Mouse (Mus musculus) hindbrain, embryonic 10.5 days (tissue): ENCODE results near the gene Il4i1. TPM values are rescaled to one million over a fixed set of nuclear protein-coding genes. Genes with fewer than 3 reads are reported as not detected.
"Not testable (repeated sequence)": the region's sequence is repeated elsewhere in the genome, so short reads cannot be mapped to it uniquely, and the experiment has no call there.

Experiments
- DNase-seq: peaks from one replicate; pipeline ENCODE4 v3.0.0-alpha.2; 2017; ENCODE audit warnings: low spot score
- H3K27ac ChIP-seq: fragments of 300-500 bp; sonication (generic); 2 replicates; pipeline ENCODE4 v1.5.1; 2016; ENCODE audit warnings: mild to moderate bottlenecking, moderate library complexity
- H3K27me3 ChIP-seq: fragments of 300-500 bp; sonication (generic); 2 replicates; pipeline ENCODE4 v1.6.1; 2016; ENCODE audit warnings: mild to moderate bottlenecking; ENCODE audit not compliant: poor library complexity, insufficient read depth, severe bottlenecking
- H3K36me3 ChIP-seq: fragments of 300-500 bp; sonication (generic); 2 replicates; pipeline ENCODE4 v1.6.1; 2016; ENCODE audit warnings: mild to moderate bottlenecking, moderate library complexity
- H3K4me1 ChIP-seq: fragments of 300-500 bp; sonication (generic); replicated peaks from 2 replicates; pipeline ENCODE4 v1.6.1; 2016; ENCODE audit warnings: mild to moderate bottlenecking
- H3K4me3 ChIP-seq: fragments of 300-500 bp; sonication (generic); 2 replicates; pipeline ENCODE4 v1.5.1; 2016; ENCODE audit warnings: mild to moderate bottlenecking, moderate library complexity
- H3K9me3 ChIP-seq: fragments of 300-500 bp; sonication (generic); 2 replicates; pipeline ENCODE4 v1.6.1; 2016; ENCODE audit warnings: mild to moderate bottlenecking, moderate library complexity
- WGBS: fragments of 180-500 bp; shearing (Covaris S2); methylation state at CpG from one replicate; pipeline ENCODE4 v1.1.7; 2016; 5-methylcytosine and 5-hydroxymethylcytosine counted together
- polyA plus RNA-seq: library from polyadenylated mRNA; unstranded; fragments of >200 nt; fragmentation: Nextera tagmentation; extraction: Ambion mirVana; gene quantifications from 2 replicates; pipeline ENCODE4 v1.2.1, GENCODE M21; 2016

Gene Il4i1
- polyA plus RNA-seq, 1 experiment from 2014 or later = 1.9 TPM

DNA sequence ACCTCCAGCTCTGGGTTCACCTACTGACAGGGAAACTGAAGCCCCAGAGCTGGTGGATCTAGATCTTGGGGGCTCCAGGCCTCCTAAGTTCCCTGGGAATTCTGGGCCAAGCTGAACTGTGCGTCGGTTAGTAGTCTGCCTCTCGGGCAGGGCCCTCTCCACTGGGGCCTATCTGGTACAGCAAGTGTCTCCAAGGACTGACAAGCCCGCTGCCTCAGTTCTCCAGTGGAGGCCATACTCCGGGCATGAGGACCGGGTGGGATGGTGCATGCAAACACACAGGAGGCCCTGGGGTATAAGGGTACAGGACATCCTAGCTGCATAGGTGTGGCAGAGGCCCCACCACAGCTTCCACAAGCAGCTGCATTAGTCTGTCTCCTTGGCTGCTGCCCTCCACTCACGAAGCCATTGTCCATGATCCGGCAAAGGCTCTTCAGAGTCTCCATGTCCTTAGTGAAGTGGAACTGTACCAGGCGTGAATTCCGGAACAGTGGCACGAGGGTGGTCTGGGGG is 47.9 kb downstream of the Il4i1 start:
- H3K27ac ChIP-seq = no peak overlapping the region
- H3K9me3 ChIP-seq = no peaks in the 10 kb centered on the region
- 91% methylated on average over 11 of the region's 11 CpGs for WGBS
- peaks cover 61% of the 10 kb centered on the region for H3K4me1 ChIP-seq
- peak overlapping the region; percentile 20; the same call in 1 of the 2 replicates for H3K4me3 ChIP-seq
- DNase-seq = no peak
- peaks cover 90% of the 10 kb centered on the region for H3K36me3 ChIP-seq
- no peaks in the 10 kb centered on the region for H3K27me3 ChIP-seq

DNA sequence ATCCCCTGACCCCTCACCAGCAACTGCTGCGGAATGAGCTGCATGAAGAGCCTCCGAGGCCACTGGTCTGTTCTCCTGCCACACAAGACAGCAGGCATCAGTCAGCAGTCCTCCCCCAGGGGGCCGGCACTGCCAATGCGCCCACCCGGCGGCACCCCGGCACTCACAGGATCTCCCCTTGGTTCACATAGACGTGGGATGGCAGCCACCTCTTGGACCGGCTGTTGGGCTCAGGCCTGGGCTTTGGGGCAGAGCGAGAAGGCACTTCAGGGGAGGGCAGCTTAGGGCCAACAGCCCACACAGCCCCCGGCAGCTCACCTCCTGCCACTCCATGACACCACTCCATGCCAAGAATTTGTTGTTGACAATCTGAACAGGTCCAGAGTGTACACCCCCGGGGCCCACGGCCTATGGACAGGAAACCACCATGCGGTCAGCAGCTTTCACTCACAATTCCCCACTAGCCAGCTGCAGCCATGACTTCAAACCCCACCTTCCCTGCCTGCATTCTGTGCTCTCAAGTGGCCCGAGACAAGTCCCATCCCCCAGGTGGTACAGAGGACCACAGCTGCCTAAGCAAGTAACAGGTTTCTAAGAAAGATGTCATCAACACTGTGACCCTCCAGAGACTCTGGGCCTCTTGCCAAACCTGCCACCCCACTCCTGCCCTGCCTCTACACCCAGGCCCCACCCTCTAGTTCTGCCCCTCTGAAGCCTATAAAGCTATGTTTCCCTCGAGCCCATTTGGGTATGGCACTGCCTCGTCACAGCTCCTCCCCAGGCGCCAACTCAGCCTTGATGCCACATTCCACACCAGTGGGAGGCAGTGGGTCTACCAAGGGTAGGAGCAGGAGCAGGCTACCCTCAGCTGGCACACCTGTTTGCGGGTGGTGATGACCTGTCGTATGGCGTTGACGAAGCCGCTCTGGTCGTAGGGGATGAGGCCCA is 48.7 kb downstream of the Il4i1 start:
- Histone ChIP-seq H3K27ac (no peak overlapping the region), H3K36me3 (peaks cover 82% of the 10 kb centered on the region), H3K4me1 (peaks cover 61% of the 10 kb centered on the region), H3K27me3 (no peaks in the 10 kb centered on the region), H3K4me3 (peak overlapping the region; percentile 20; the same call in 1 of the 2 replicates), H3K9me3 (no peaks in the 10 kb centered on the region)
- WGBS = 88% methylated on average over 24 of the region's 24 CpGs
- DNase-seq = no peak

DNA sequence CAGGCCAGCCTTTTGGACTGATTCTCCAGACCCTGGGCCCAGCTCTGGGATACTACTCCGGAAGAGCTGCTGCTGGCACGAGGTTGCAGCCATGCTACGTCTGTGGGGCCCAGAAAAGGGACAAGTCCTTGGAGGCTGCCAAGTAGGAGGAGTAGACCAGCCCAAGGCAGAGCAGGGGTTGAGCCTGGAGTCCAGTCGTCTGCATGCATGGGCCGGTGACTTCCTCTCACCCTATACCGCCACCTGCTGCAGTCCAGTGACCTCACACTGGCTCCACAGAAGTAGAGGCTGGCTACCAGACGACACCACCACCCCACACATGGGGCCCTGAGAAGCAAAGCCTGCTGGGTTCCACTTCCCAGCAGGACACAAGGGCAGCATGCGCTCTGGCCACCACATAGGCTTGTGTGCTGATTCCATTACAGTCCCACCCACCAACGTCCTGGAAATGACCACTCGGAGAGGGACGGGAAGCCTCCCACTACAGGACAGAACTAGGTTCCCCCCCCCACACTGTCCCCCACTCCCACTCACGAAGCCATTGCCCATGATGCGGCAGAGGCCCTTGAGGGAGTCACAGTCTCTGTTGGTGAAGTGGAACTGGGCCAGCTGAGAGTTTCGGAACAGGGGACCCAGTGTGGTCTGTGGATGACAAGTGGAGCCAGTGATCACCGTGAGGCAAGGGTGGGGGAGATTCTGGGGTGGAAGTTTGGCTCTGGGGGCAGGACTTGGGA is 50.3 kb downstream of the Il4i1 start:
- 73% methylated on average over 15 of the region's 15 CpGs for WGBS
- Histone ChIP-seq H3K4me1 (peaks cover 60% of the 10 kb centered on the region), H3K27me3 (no peaks in the 10 kb centered on the region), H3K36me3 (peaks cover 67% of the 10 kb centered on the region), H3K27ac (no peak overlapping the region), H3K9me3 (no peaks in the 10 kb centered on the region), H3K4me3 (peak overlapping the region; percentile 95)
- DNase-seq = no peak

DNA sequence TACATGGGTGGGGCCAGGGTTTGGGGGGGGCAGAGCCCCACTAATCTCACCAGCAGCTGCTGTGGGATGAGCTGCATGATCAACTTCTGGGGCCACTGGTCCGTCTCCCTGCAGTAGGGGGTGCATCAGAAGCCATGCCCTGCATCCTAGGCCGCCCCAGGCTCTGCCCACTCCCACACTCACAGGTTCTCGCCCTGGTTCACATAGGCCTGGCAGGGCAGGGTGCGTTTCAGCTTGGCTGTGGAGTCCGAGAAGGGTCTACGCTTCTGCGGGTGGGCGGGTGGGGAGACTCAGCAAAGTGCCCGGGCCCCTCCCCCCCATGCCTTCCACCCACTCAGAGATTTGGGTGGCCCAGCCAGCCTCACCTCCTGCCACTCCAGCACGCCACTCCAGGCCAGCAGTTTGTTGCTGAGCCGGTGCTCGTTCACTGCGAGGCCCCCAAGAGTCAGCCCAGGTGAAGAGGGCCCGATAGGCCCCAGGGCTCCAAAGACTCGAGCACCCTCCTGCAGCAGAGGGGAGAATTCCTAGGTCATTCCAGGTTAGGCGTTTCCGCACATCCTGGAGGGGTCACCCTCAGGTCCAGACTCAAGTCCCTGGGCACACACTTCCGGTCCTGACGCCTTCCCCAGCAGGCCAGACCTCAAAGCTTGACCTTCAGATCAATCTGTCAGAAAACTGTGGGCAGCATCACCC is 51.0 kb downstream of the Il4i1 start:
- Histone ChIP-seq H3K27ac (peak overlapping the region; percentile 29), H3K36me3 (peaks cover 60% of the 10 kb centered on the region), H3K9me3 (no peaks in the 10 kb centered on the region), H3K4me1 (peaks cover 59% of the 10 kb centered on the region), H3K4me3 (peak overlapping the region; percentile 95), H3K27me3 (no peaks in the 10 kb centered on the region)
- no peak for DNase-seq
- WGBS = 79% methylated on average over 19 of the region's 19 CpGs

DNA sequence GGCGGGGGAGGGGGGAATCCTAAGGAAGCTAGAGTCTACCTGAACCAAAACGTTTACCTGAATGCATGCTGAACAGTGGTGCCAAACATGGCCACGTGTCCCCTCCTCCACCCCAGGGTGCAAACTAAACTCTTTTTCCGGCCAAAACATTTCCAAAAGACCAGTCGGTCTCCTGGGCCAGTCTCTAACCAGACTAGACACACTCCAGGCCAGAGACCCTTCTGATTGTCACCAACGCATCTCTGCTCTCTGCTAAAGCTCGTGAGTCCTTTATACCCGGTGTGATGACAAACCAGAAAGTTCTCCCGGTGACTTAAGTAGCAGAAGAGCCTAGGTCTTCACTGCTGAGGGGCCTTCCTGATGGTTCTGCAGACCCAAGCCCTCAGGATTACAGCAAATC is 51.6 kb downstream of the Il4i1 start:
- 61% methylated on average over 9 of the region's 9 CpGs for WGBS
- Histone ChIP-seq H3K36me3 (peaks cover 53% of the 10 kb centered on the region), H3K27ac (0 out of 2 replicates have a peak overlapping the region, but pooled peaks have one; percentile 100), H3K4me3 (peak overlapping the region; percentile 95), H3K4me1 (peaks cover 61% of the 10 kb centered on the region), H3K27me3 (no peaks in the 10 kb centered on the region), H3K9me3 (no peaks in the 10 kb centered on the region)
- no peak for DNase-seq

DNA sequence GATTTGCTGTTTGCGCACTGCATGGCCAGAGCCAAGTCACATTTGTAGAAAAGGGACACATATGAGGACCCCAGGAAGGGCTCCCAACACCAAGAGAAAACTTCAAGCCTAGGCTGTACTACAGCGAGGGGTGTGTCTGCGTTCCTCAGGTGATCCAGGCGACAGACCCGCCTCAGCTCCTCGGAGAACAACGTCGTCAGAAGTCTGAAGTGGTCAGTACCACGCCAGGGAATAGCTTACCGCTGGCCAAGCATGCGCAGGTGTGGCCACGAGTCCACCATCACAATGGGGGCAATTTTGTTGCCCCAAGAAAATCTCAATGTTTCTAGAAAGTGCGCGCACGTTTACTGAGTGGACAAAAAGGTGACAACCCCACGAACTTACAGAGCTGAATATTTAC is 52.3 kb downstream of the Il4i1 start:
- peaks cover 62% of the 10 kb centered on the region for H3K4me1 ChIP-seq
- no peaks in the 10 kb centered on the region for H3K9me3 ChIP-seq
- WGBS = 6% methylated on average over 16 of the region's 16 CpGs
- H3K27ac ChIP-seq = peak overlapping the region; percentile 100
- peaks cover 47% of the 10 kb centered on the region for H3K36me3 ChIP-seq
- H3K4me3 ChIP-seq = peak overlapping the region; percentile 95
- no peak for DNase-seq
- H3K27me3 ChIP-seq = no peaks in the 10 kb centered on the region

DNA sequence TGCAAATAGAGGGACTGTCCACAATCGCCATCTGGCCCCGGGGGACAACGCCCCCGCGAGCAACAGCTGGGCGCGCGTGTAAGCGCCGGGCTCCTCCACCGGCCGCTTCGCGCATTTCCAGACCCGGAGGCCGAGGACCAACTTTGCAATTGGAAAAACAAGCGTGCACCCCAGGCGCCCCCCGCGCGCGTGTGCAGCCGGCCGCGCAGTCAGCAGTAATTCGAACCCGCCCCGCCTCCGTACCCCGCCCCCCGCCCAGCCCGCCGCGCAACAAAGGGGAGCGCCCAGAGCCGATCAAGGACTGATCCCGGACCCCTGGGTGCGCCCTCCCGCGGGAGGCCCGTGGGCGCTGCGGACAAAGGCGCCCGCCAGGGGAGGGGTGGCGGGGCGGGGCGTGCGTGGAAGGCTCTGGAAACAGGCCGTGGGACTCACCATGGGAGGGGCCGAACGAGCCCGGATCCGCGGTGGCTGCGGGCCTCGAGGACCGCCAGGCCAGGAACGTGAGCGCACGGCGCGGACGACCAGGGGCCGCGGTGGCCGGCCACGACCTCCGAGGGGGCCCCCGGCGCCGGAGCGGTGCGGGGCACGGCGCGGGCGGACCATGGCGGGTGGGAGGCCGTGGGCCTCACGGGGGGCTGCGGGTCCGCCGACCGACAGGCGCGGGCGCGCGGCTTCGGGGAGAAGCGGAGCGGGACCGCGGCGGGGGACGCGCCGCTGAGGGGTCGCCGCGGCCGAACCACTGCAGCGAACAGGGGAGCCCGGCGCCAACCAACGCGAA is 52.9 kb downstream of the Il4i1 start:
- Histone ChIP-seq H3K36me3 (peaks cover 40% of the 10 kb centered on the region), H3K4me3 (peak overlapping the region; percentile 95), H3K27ac (peak overlapping the region; percentile 100), H3K4me1 (peaks cover 62% of the 10 kb centered on the region), H3K9me3 (no peaks in the 10 kb centered on the region), H3K27me3 (no peaks in the 10 kb centered on the region)
- peak; percentile 79 for DNase-seq
- under 1% methylated on average over 108 of the region's 108 CpGs for WGBS

DNA sequence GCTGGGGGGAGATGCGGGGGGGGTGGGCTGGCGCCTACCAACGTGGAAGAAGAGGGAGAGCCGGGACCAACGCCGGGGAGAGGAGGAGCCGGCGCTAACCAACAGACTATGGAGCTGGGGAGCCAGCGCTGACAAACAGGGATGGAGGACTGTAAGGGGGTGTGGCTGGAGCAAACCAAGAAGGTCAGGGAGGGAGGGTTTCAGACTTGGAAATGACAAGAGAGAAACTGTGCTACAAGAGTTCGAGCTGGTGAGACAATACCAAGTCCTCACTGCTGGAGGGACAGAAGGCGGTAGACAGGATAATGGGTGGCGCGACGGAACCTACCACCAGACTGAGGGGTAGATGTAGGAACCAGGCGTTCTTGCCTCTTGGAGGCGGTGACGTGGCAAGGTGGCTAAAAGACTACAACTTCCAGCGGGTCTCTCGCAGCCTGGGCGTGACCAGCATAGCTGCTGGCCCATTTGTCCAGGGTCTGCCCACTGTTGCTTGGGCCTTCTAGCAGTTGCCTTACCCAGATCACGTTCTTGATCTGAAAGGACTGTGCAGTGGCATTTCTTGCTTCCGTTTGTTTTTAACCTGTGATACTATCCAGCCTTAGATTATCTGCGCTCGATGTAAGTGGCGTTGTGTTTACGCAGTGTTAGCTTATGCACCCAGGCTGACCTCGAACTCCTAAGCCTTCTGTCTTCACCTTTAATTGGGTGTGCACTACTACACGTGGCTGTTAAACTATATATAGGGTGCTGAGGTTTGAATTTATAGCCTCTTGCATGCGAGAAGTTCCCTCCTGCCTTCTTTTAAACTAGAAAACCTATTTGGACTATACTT is 53.7 kb downstream of the Il4i1 start, which contains the start of gene Ptov1:
TSS of gene Ptov1 (minus strand) at position 92 of the 832 bp plus-strand sequence.
- Histone ChIP-seq H3K27me3 (no peaks in the 10 kb centered on the region), H3K36me3 (peaks cover 32% of the 10 kb centered on the region), H3K27ac (peak within 1 kb of the TSS; percentile 100), H3K4me3 (peak within 1 kb of the TSS; percentile 95), H3K9me3 (no peaks in the 10 kb centered on the region), H3K4me1 (peaks cover 58% of the 10 kb centered on the region)
- peak; percentile 96 for DNase-seq
- WGBS = 13% methylated on average over 29 of the region's 29 CpGs

DNA sequence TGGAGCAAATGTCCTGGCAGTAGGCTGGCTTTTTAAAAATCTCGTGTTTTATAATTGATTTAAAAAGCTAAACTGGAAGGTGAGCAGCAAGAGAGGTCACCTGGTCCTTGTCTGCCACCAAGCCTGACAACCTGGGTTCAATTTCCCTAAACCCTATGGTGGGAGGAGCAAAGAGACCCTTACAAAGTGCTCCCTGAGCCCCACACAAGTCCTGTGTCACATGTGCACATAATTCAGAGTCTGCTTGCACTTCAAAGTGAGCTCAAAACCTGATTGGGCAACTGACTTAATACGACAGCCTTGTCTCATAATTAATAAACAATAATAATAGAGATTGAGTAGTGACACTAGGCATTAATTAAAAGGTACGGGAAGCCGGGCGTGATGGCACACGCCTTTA is 54.4 kb downstream of the Il4i1 start:
- H3K4me3 ChIP-seq = peak overlapping the region; percentile 95
- no peaks in the 10 kb centered on the region for H3K27me3 ChIP-seq
- no peak for DNase-seq
- H3K27ac ChIP-seq = peak overlapping the region; percentile 100
- no peaks in the 10 kb centered on the region for H3K9me3 ChIP-seq
- H3K36me3 ChIP-seq = peaks cover 27% of the 10 kb centered on the region
- H3K4me1 ChIP-seq = peaks cover 52% of the 10 kb centered on the region
- 87% methylated on average over 6 of the region's 6 CpGs for WGBS

DNA sequence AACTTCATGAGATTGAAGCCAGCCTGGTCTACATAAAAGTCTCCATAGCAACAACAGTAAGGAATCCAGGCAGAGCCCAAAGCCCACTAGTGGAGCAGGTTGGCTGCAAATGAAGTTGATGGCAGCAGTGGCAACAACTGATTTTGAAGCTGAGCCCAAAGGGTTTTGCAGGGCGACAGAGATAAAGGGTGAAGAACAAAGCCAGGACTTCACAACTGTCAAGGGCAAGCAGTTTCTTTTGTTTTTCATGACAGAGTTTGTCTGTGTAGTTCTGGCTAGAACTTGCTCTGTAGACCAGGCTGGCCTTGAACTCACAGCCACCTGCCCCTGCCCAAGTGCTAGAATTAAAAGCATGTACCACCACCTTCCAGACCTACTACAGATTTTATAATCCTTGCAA is 55.0 kb downstream of the Il4i1 start:
- H3K4me1 ChIP-seq = peaks cover 47% of the 10 kb centered on the region
- H3K27ac ChIP-seq = no peak overlapping the region
- no peak overlapping the region for H3K4me3 ChIP-seq
- no peaks in the 10 kb centered on the region for H3K27me3 ChIP-seq
- H3K9me3 ChIP-seq = no peaks in the 10 kb centered on the region
- 51% methylated on average over 1 of the region's 1 CpGs for WGBS
- peaks cover 27% of the 10 kb centered on the region for H3K36me3 ChIP-seq
- no peak for DNase-seq

DNA sequence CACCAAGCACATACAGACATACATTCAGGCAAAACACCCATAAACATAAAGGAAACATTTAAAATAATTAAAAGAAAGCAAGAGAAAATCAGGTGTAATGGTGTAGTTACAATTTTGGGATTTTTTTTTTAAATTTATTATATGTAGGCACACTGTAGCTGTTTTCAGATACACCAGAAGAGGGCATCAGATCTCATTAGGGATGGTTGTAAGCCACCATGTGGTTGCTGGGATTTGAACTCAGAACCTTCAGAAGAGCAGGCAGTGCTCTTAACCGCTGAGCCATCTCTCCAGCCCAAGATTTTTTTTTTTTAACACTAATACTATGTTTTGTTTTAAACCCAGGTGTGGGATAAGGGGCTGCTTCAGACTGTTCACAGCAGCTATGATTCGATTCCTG is 55.6 kb downstream of the Il4i1 start:
- WGBS = 89% methylated on average over 2 of the region's 2 CpGs
- H3K9me3 ChIP-seq, DNase-seq, H3K4me3 ChIP-seq, H3K27ac ChIP-seq, H3K27me3 ChIP-seq: not testable (repeated sequence)
- Histone ChIP-seq H3K36me3 (peaks cover 27% of the 10 kb centered on the region), H3K4me1 (peaks cover 41% of the 10 kb centered on the region)
